Mouse (Mus musculus) heart, postnatal 0 days (tissue): ENCODE measurements at regions not wholly inside any gene's neighbourhood (a gene's known extent, or its start where the extent isn't known, plus 50 kb on each side); places are given as distances from the start of the nearest gene placed in this dataset.

Experiments used
- CTCF ChIP-seq: IDR thresholded peaks from 2 replicates; pipeline ENCODE4 v1.5.1; 2016; ENCODE audit warnings: antibody characterized with exemption, control low read depth, low read depth
- EP300 ChIP-seq: IDR thresholded peaks from 2 replicates; pipeline ENCODE4 v1.6.1; 2016; ENCODE audit warnings: antibody characterized with exemption, low read depth

- TF ChIP-seq CTCF (no peak), EP300 (no peak)
Observed at GRCm38 (mm10) chr3:115652236-115652635, 62.6 kb downstream of the S1pr1 start.
